Mouse (Mus musculus) T-cell, adult 2 months (primary cell): Measurements from ENCODE around the gene Clock.

Experiments used
- DNase-seq: peaks from one replicate; pipeline ENCODE4 v3.0.0; 2022; ENCODE audit warnings: low spot score

Gene Clock

GRCm38 (mm10) chr5:76304452-76305341 is at the start of gene Clock:
TSS of gene Clock (minus strand) at chr5:76304792.
- peak; percentile 79 for DNase-seq

GRCm38 (mm10) chr5:76351953-76352611 is 47.5 kb upstream of the Clock start:
- DNase-seq = no peak

- DNase-seq = no peak
Observed at GRCm38 (mm10) chr5:76351537-76351936, 46.9 kb upstream of the Clock start.

GRCm38 (mm10) chr5:76346137-76346536 is 41.5 kb upstream of the Clock start:
- no peak for DNase-seq

GRCm38 (mm10) chr5:76340931-76341330 is 36.3 kb upstream of the Clock start:
- no peak for DNase-seq

GRCm38 (mm10) chr5:76337100-76337499 is 32.5 kb upstream of the Clock start:
- DNase-seq = no peak

GRCm38 (mm10) chr5:76333833-76334232 is 29.2 kb upstream of the Clock start:
- DNase-seq = no peak

DNA sequence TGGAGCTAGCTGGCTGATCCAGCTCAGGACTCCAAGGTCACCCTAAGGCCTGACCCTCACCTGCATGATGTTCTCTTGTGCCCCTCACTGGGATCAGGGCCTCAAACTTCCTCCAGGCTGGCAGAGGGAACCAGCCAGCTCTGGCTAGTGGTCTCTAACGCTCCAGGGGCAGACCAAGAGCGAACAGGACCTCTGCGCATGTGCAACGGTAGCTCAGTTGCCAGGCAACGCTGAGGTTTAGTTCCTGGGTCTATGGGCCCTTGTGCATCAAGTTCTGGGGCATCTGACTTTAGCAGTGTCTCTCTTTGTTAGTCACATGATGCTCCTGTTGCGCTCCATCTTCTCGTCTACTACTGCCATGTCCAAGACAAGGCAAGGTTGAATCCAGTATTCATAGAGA is 26.4 kb upstream of the Clock start, which contains the start of gene Pdcl2:
Gene Pdcl2 (minus strand): TSS at position 204 of the 400 bp plus-strand sequence.
- DNase-seq = no peak

DNA sequence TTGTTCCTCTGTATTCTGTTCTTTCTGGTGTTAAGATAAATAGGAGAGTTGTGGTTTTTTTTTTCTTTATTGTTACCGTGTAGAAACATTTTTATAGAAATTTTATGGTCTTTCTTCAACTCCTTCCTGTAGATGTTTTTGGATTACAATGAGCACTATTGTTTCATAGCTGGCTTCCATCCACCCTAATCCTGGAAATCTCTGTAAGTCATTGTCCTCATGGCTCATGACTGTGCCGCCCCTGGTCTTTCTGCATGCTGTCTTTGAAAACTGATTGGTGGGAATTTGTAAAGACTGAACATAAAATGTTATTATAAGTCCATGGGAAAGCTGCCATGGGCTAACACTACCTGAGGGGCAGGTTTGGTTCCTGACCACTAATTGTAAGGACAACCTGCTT is 22.7 kb upstream of the Clock start:
- DNase-seq = no peak

DNA sequence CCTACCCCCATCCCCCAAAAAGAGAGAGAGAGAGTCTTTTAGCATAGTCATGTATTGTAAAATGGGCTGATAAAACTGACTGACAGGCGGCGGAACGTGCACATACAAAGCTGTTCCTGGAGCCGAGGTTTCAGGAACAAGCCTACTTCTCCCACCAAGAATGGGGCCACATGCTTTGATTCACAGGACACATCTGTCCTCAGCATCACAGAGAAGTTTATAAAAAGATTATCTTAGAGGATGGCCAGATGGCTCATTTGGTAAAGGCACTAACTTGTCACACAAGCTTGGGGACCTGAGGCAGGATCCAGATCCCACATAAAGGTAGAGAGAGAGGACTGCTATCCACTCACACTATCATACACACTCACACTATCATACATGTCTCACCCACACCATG is 20.5 kb upstream of the Clock start:
- DNase-seq = no peak

GRCm38 (mm10) chr5:76321249-76322196 is 16.9 kb upstream of the Clock start:
- DNase-seq = no peak

DNA sequence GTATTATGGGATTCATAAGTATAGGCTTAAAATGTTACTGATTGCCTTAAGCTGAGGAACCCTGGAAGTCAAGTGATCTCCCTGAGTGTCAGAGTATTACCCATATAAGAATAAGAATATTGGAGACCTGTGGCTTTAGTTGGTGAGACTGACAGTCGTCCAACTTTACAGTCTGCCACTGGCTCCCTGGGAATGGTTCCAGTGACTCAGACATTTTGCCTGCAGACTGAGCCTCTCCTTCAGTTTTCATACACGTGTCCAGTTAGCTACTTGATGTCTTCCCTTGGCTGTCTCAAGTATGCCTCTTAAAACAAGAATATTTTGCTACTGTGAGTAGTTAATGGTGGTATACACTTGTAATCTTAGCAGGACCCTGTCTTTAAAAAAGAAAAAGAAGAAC is 3.6 kb upstream of the Clock start:
- DNase-seq = no peak

DNA sequence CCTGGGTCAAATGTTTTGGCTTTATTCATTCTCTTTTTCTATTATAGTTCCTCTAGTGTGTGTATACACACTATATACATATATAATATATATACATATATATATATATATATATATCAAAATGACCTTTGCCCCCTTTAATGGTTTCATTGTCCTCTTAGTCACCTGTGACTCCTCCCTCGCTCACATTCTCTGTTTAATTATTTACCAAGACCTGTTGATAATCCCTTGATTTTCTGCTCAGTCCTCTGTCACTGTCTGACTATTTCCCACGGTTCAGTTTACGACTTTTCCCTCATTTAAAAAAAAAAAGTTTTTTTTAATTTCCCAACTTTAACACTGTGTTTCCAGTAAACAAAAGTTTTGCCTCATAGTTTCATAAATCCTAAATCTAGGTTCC is 1.7 kb upstream of the Clock start:
- no peak for DNase-seq

- no peak for DNase-seq
Observed at GRCm38 (mm10) chr5:76305616-76306015, 1.0 kb upstream of the Clock start.

GRCm38 (mm10) chr5:76303745-76304451 is 694 bp downstream of the Clock start:
- DNase-seq = peak; percentile 57

GRCm38 (mm10) chr5:76303379-76303744 is 1.2 kb downstream of the Clock start:
- no peak for DNase-seq

DNA sequence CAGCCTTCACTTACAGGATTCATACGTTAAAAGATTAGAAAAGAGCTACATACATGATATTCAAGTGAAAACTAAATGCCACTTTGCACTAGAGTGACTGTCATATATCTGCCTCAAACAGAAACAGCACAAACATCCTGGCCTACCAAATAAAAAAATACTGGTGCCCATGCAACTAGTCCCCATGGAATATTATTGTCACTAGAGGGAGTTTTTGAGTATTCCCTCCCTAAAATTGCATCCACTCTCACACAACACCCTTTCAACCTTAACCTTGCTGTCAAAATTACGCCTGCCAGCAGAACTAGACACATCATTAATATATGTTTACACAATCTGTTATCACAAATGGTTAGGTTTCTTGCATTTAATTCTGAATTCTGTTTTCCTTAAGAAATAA is 2.6 kb downstream of the Clock start:
- no peak for DNase-seq

DNA sequence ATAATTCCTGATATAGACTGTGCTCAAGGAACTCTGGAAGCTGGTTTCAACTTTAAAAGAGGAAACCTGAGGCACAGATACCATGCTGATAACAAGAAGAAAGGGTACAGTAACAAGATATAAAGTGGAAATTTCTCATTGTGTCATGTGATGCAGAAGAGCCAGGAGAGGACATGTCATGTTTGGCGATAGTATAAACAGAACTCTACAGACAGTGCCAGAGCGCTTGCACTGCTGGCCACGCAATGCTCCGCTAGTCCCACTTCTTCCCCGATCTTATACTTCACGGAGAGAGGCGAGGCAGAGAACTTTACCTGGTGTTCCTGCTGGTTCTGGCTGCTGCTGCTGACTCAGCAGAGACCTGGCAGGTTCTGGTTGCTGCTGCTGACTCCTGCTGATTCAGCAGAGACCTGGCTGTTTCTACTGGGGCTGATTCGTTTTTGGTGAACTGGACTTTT is 15.3 kb downstream of the Clock start:
- no peak for DNase-seq

DNA sequence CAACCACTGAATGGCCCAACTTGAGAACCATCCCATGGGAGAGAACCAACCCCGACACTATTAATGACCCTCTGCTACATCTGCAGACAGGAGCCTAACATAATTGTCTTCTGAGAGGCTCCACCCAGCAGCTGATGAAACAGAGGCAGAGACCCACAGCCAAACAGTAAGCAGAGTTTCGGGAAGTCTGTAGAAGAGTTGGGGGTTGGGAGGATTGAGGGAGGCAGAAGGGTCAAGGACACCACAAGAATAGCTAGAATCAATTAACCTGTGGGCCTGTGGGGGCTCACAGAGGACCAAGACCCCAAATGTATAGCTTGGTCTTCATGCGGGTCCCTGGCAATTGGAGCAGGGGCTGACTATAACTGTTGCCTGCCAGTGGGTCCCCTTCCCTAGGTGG is 16.3 kb downstream of the Clock start:
- DNase-seq = no peak

GRCm38 (mm10) chr5:76287062-76287461 is 17.5 kb downstream of the Clock start:
- no peak for DNase-seq

- DNase-seq = no peak
Observed at GRCm38 (mm10) chr5:76285699-76286098, 18.9 kb downstream of the Clock start.

- no peak for DNase-seq
Observed at GRCm38 (mm10) chr5:76283890-76284289, 20.7 kb downstream of the Clock start.
